Mouse (Mus musculus) heart, postnatal 10 days (tissue): ENCODE results near the gene Zcchc4. TPM values are rescaled to one million over a fixed set of nuclear protein-coding genes. Genes with fewer than 3 reads are reported as not detected.

Experiments used
- DNase-seq, 2 experiments: peaks; one replicate each; pipeline ENCODE4 v3.0.0; 2021
- intact Hi-C: fragments of 180-260 bp; cut with DNase I; formaldehyde crosslinking; loops from one replicate; pipeline ENCODE4 v1.15.1; 2025
- total RNA-seq, 2 experiments: library from RNA; stranded (reverse); gene quantifications; 2 replicates each; pipeline ENCODE4 v1.2.3; 2021

The Zcchc4 gene
- total RNA-seq, 2 experiments from 2014 or later: 6.3 to 7.8 TPM

DNA sequence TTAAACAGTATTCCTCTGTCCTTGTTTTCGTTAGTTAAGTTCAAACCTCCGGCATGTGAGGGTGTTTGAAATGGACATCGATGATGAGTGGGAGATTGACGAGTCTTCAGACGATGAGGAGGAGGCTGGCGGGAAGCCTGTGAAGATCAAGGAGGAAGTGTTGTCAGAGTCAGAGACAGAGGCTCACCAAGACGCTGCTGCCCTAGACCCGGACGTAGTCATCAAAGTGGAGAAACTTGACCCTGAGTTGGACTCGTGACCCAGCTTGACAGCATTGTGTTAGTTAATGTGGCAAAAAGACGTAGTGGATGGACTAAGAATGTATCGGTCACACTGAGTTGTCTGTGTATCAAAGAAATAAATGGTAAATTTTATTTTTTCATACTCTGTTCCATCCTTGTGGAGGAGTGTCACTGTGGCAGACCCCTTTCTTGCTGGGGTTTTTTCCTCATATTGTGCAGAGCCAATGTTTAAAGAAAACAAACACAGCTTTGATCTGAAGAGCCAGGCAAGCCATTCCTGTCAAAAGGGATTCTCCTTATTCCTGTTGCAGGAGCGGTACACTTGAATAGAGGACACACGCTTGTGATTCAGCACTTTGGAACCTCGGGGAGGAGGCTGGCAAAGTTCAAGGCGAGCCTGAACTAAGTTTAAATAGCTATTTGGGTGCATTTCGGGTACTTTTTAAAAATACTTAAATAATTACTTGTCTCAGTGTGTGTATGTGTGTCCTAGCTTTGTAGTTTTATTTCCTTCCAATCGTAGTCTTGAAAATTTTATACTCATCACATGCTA is 91.3 kb downstream of the Zcchc4 start:
- DNase-seq: no peak
- intact Hi-C loops: no loop called here

DNA sequence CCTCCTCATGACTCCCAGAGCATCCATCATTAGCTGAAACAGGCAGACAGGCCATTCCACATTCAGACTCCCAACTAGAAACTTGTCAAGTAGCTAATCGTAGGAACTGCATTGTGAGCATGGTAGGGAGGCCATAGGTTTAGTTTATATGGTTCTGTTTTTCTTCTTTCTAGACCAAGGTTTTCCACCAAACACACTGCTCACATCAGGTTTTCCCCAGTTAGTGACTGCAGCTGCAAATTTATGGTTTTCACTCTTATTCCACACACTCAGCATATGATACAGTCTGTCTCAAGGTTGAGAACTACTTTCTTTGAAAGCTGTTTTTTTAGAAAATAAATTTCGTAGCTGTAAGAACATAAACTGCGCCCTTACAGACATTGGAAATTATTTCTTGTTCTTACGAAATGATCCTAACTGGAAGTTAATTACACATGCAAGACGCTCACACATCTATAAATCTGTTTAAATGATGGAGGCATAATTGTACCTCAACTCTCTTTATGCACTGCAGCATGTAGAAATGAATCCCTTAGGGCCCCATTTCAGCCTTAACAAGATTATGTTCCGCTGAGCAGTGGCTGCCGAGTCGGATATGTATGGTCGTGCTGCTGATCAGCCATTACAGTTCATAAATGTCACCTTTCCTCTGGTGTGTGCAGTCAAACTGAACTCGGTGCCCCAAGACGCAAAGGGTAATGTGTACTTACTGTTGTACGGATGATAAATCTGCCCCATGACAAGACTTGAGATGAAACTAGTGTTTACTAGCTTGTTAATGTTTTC is 93.9 kb downstream of the Zcchc4 start:
- intact Hi-C loops: no loop called here
- no peak for DNase-seq

DNA sequence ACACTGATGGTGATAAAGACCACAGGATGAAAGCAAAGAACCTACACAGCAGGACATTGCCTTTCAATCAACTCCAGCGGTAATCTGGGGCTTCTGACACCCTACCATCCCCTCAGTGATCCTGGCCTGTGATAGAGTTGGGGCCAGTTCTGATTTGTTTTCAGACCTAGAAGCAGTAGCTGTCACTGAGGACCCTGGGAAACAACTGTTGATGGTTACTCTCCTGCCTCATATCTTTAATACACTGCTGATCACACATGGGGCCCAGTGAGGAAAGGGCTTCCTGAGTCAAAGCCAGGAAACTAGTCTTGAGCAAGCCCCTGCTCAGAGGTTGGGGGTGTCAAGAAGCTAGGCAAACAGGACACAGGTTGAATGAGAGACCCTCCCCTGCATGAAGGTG is 96.3 kb downstream of the Zcchc4 start:
- intact Hi-C loops: no loop called here
- DNase-seq: no peak

DNA sequence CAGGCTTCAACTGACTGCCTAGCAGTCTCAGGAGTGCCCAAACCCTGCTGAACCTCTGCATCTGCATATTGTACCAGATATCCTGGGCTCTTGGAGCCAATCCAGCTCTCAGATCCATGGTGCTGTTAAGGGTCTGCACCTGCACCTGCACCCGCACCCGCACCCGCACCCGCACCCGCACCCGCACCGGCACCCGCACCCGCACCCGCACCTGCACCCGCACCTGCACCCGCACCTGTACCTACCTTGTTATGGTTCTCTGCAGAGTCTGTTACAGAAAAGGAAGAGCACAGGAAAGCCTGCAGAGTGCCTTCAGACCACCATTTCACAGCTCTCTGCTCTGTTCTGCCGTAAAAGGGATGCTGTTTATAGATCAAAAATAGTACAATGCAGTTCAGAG is 96.8 kb downstream of the Zcchc4 start:
- no peak for DNase-seq
- intact Hi-C loops: no loop called here

Other genes starting within 250 kb of the Zcchc4 start
- 1 to 10 TPM; 1.3 to 1.4 TPM for gene Lgi2, start 208.9 kb upstream of the Zcchc4 start, total RNA-seq
- 10 to 100 TPM in 1 of 2 experiments, 1 to 10 TPM in 1; 9.5 to 10.2 TPM for gene Sepsecs, start 105.7 kb upstream of the Zcchc4 start, total RNA-seq
- 1 to 10 TPM; 4.4 to 4.8 TPM for gene Pi4k2b, start 33.8 kb upstream of the Zcchc4 start, total RNA-seq
- gene Anapc4, start 58.6 kb downstream of the Zcchc4 start, total RNA-seq: 10 to 100 TPM; 48.4 to 48.6 TPM